Mouse (Mus musculus): Measurements from ENCODE around the gene Ip6k2. TPM values are rescaled to one million over a fixed set of nuclear protein-coding genes. Genes with fewer than 3 reads are reported as not detected.

Ip6k2 gene
- total and polyA plus RNA-seq, 3 experiments, result 21.3 to 33.7 TPM; not detected in 1

GRCm38 (mm10) chr9:108831637-108832036, 48.0 kb downstream of the Ip6k2 start:
- no peaks in the 10 kb centered on the region for H3K4me1 ChIP-seq (ENCODE audit: control insufficient read depth in 1 of 2, insufficient read depth in 2 of 2, low read length in 2 of 2)
- H3K27me3 ChIP-seq (ENCODE audit: control insufficient read depth in 1 of 2, insufficient read depth in 2 of 2, low read length in 2 of 2), result no peaks in the 10 kb centered on the region
- H3K27ac ChIP-seq (ENCODE audit: control insufficient read depth, low read depth, low read length), result no peak overlapping the region
- H3K4me3 ChIP-seq (ENCODE audit: control insufficient read depth in 1 of 2, insufficient read depth in 1 of 2, low read depth in 2 of 2, low read length in 2 of 2), result no peak overlapping the region
- H3K36me3 ChIP-seq (ENCODE audit: control insufficient read depth in 1 of 2, insufficient read depth in 2 of 2, low read length in 2 of 2), result no peaks in the 10 kb centered on the region
- H3K79me2 ChIP-seq (ENCODE audit: control insufficient read depth, insufficient read depth, low read length, poor library complexity), result no peaks in the 10 kb centered on the region
- DNase-seq (ENCODE audit: low read depth, low spot score), result no peak
- TF ChIP-seq ZNF384 (IDR thresholded peaks at IDR 0.05; ENCODE audit: low read depth, low read length), result no peak
- no peak for TF ChIP-seq MAX (IDR thresholded peaks at IDR 0.05; ENCODE audit: low read length)
- TF ChIP-seq CTCF (IDR thresholded peaks at IDR 0.05 in 2 of 3, conservative IDR thresholded peaks at IDR 0.05 in 1 of 3; ENCODE audit: control insufficient read depth in 1 of 3, insufficient read depth in 1 of 3, low read depth in 2 of 3, low read length in 3 of 3, poor library complexity in 1 of 3, severe bottlenecking in 1 of 3), result no peak
- no peak for TF ChIP-seq ETS1 (IDR thresholded peaks at IDR 0.05; ENCODE audit: low read depth, low read length)
- TF ChIP-seq TAL1 (IDR thresholded peaks at IDR 0.05; ENCODE audit: low read length), result no peak
- TF ChIP-seq SIN3A (IDR thresholded peaks at IDR 0.05; ENCODE audit: low read length), result no peak
- no peak for TF ChIP-seq UBTF (IDR thresholded peaks at IDR 0.05; ENCODE audit: borderline replicate concordance, insufficient read depth, low read depth, low read length)
- no peak for TF ChIP-seq RCOR1 (IDR thresholded peaks at IDR 0.05; ENCODE audit: low read depth, low read length)
- TF ChIP-seq CHD2 (IDR thresholded peaks at IDR 0.05; ENCODE audit: low read length), result no peak
- no peak for TF ChIP-seq GATA1 (IDR thresholded peaks at IDR 0.05; ENCODE audit: low read depth, low read length)
- no peak for TF ChIP-seq USF1 (IDR thresholded peaks at IDR 0.05; ENCODE audit: low read depth, low read length)
- no peak for TF ChIP-seq EP300 (IDR thresholded peaks at IDR 0.05; ENCODE audit: low read depth in 1 of 2, low read length in 2 of 2)
- TF ChIP-seq RAD21 (IDR thresholded peaks at IDR 0.05; ENCODE audit: low read depth, low read length), result no peak
- TF ChIP-seq TBP (IDR thresholded peaks at IDR 0.05; ENCODE audit: low read depth, low read length), result no peak
- no peak for TF ChIP-seq POLR2AphosphoS5 (IDR thresholded peaks at IDR 0.05; ENCODE audit: borderline replicate concordance, low read depth, low read length)
- no peak for TF ChIP-seq USF2 (IDR thresholded peaks at IDR 0.05; ENCODE audit: borderline replicate concordance in 1 of 2, insufficient read depth in 1 of 2, low read depth in 1 of 2, low read length in 2 of 2)
- TF ChIP-seq E2F4 (IDR thresholded peaks at IDR 0.05; ENCODE audit: borderline replicate concordance, low read depth, low read length), result no peak
- TF ChIP-seq KAT2A (conservative IDR thresholded peaks at IDR 0.05; ENCODE audit: low read depth, low read length), result no peak
- TF ChIP-seq CHD1 (IDR thresholded peaks at IDR 0.05; ENCODE audit: low read depth, low read length), result no peak
- TF ChIP-seq POLR2A (IDR thresholded peaks at IDR 0.05; ENCODE audit: control insufficient read depth in 1 of 2, insufficient read depth in 1 of 2, low read depth in 1 of 2, low read length in 2 of 2, poor library complexity in 1 of 2), result no peak
- no peak overlapping the region for H3K9ac ChIP-seq (ENCODE audit: control insufficient read depth, low read depth, low read length, poor library complexity, severe bottlenecking)
- no peaks in the 10 kb centered on the region for H3K9me3 ChIP-seq (replicated peaks; ENCODE audit: insufficient read depth, low read length)

DNA sequence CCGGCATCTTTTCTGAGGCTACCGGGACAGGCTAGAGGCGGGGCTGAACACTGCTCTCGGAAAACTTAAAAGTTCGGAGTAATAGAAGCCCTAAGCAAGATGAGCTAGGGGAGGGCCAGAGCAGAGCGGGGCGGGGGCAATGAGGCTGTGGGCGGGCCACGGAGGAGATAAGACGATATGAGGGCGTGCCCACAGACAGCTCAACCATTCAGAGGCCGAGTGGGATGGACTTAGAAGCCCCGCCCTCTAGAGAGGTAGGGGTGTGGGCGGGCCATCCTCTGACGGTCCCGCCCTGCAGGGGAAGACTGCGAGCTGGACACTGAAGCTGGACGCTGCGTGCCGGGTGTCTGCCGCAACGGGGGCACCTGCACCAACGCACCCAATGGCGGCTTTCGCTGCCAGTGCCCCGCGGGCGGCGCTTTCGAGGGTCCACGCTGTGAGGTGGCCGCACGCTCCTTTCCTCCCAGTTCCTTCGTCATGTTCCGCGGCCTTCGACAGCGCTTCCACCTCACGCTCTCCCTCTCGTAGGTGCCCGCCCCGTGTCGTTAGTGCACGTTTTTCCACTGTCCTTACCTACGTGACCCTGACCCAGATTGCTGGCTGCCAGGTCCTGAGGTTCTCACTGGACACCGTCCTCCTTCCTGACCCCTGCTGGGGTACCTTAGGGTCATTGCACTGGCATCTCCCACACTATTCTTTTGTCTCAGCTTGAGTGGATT, 49.0 kb downstream of the Ip6k2 start:
- no peak for DNase-seq (ENCODE audit: low read depth, low spot score)
- H3K9ac ChIP-seq (ENCODE audit: control insufficient read depth, low read depth, low read length, poor library complexity, severe bottlenecking), result no peak overlapping the region
- no peaks in the 10 kb centered on the region for H3K36me3 ChIP-seq (ENCODE audit: control insufficient read depth in 1 of 2, insufficient read depth in 2 of 2, low read length in 2 of 2)
- H3K79me2 ChIP-seq (ENCODE audit: control insufficient read depth, insufficient read depth, low read length, poor library complexity), result no peaks in the 10 kb centered on the region
- H3K9me3 ChIP-seq (replicated peaks; ENCODE audit: insufficient read depth, low read length), result no peaks in the 10 kb centered on the region
- TF ChIP-seq MXI1 (IDR thresholded peaks at IDR 0.05; ENCODE audit: low read depth, low read length) (no peak), POLR2A (IDR thresholded peaks at IDR 0.05; ENCODE audit: control insufficient read depth in 1 of 2, insufficient read depth in 1 of 2, low read depth in 1 of 2, low read length in 2 of 2, poor library complexity in 1 of 2) (no peak), ZNF384 (IDR thresholded peaks at IDR 0.05; ENCODE audit: low read depth, low read length) (no peak), MYC (IDR thresholded peaks at IDR 0.05; ENCODE audit: low read depth, low read length) (no peak), E2F4 (IDR thresholded peaks at IDR 0.05; ENCODE audit: borderline replicate concordance, low read depth, low read length) (no peak), JUND (IDR thresholded peaks at IDR 0.05; ENCODE audit: low read depth, low read length) (no peak), MAZ (IDR thresholded peaks at IDR 0.05; ENCODE audit: low read depth, low read length) (no peak), SMC3 (IDR thresholded peaks at IDR 0.05; ENCODE audit: low read depth, low read length) (no peak), MEF2A (IDR thresholded peaks at IDR 0.05; ENCODE audit: extremely low read depth, insufficient replicate concordance, low read depth, low read length, poor library complexity, severe bottlenecking) (no peak)
- no peak overlapping the region for H3K4me3 ChIP-seq (ENCODE audit: control insufficient read depth in 1 of 2, insufficient read depth in 1 of 2, low read depth in 2 of 2, low read length in 2 of 2)
- H3K27me3 ChIP-seq (ENCODE audit: control insufficient read depth in 1 of 2, insufficient read depth in 2 of 2, low read length in 2 of 2), result no peaks in the 10 kb centered on the region
- no peak overlapping the region for H3K27ac ChIP-seq (ENCODE audit: control insufficient read depth, low read depth, low read length)
- no peaks in the 10 kb centered on the region for H3K4me1 ChIP-seq (ENCODE audit: control insufficient read depth in 1 of 2, insufficient read depth in 2 of 2, low read length in 2 of 2)
